ENCODE assay signal across 8 mouse cellular contexts in genomic region chrX:50591477-50591876, GRCm38 (mm10).
A peak's percentile ranks its signal among the peaks of the same experiment; 100 is the strongest.
DNase-seq lines count a peak whose midpoint lies in the region; ATAC-seq and TF ChIP-seq lines count a peak whose summit lies in the region.

No protein-coding gene starts in this region.

- no peak overlapping the region for H3K27ac ChIP-seq in forebrain, embryonic 14.5 days (ENCODE audit: low read depth, low read length)
- H3K27ac ChIP-seq in forebrain, embryonic 12.5 days, result no peak overlapping the region
- no peak overlapping the region for H3K27ac ChIP-seq in lung, embryonic 15.5 days
- H3K27ac ChIP-seq in hindbrain, postnatal 0 days, result no peak overlapping the region

- no peak for TF ChIP-seq CTCF in lung, adult 2 months (IDR thresholded peaks at IDR 0.05; ENCODE audit: insufficient read depth, low read length)
- peak; percentile 43 for TF ChIP-seq CTCF in hindbrain, postnatal 0 days (IDR thresholded peaks at IDR 0.05; ENCODE audit: low read depth)

- 57% methylated on average over 4 of the region's 4 CpGs for WGBS in forebrain, embryonic 14.5 days
- 80% methylated on average over 4 of the region's 4 CpGs for WGBS in forebrain, embryonic 12.5 days
- 78% methylated on average over 4 of the region's 4 CpGs for WGBS in lung, embryonic 15.5 days
- WGBS in lung, adult 2 months, result 49% methylated on average over 4 of the region's 4 CpGs
- 67% methylated on average over 4 of the region's 4 CpGs for WGBS in hindbrain, postnatal 0 days

- peaks cover 6% of the 10 kb centered on the region; the same call in 1 of the 2 replicates for H3K36me3 ChIP-seq in forebrain, embryonic 14.5 days (ENCODE audit: control insufficient read depth, insufficient read depth, low read length)
- peaks cover 10% of the 10 kb centered on the region for H3K36me3 ChIP-seq in forebrain, embryonic 12.5 days (replicated peaks)
- H3K36me3 ChIP-seq in lung, embryonic 15.5 days, result 0 out of 2 replicates have a peak, but pooled peaks cover 3% of the 10 kb centered on the region
- H3K36me3 ChIP-seq in hindbrain, postnatal 0 days (ENCODE audit: insufficient read depth, low read length), result no peaks in the 10 kb centered on the region

- no peak for ATAC-seq in forebrain, embryonic 14.5 days
- no peak for ATAC-seq in forebrain, embryonic 12.5 days (ENCODE audit: low FRiP score)
- ATAC-seq in lung, embryonic 15.5 days (ENCODE audit: borderline replicate concordance, extremely low read depth, low FRiP score, low TSS enrichment), result no peak
- ATAC-seq in hindbrain, postnatal 0 days, result peak; percentile 35; the same call in 1 of the 2 replicates
- no peak for ATAC-seq in erythroblast, adult 5-6 weeks (replicated peaks; ENCODE audit: low FRiP score, poor library complexity, severe bottlenecking)

- H3K27me3 ChIP-seq in forebrain, embryonic 14.5 days (replicated peaks; ENCODE audit: control insufficient read depth, insufficient read depth, low read length), result no peaks in the 10 kb centered on the region
- no peaks in the 10 kb centered on the region for H3K27me3 ChIP-seq in forebrain, embryonic 12.5 days
- H3K27me3 ChIP-seq in lung, embryonic 15.5 days, result no peaks in the 10 kb centered on the region
- no peaks in the 10 kb centered on the region for H3K27me3 ChIP-seq in hindbrain, postnatal 0 days (ENCODE audit: insufficient read depth, low read length)

- H3K9me3 ChIP-seq in forebrain, embryonic 14.5 days (replicated peaks; ENCODE audit: control insufficient read depth, low read length), result no peaks in the 10 kb centered on the region
- no peaks in the 10 kb centered on the region for H3K9me3 ChIP-seq in forebrain, embryonic 12.5 days
- H3K9me3 ChIP-seq in lung, embryonic 15.5 days, result no peaks in the 10 kb centered on the region
- no peaks in the 10 kb centered on the region for H3K9me3 ChIP-seq in hindbrain, postnatal 0 days (ENCODE audit: low read length)

- TF ChIP-seq POLR2A in lung, adult 2 months (IDR thresholded peaks at IDR 0.05; ENCODE audit: borderline replicate concordance, extremely low read depth, low read depth, low read length), result no peak

- DNase-seq in forebrain, embryonic 14.5 days (ENCODE audit: low spot score), result peak; percentile 60
- DNase-seq in lung, adult 2 months, result no peak
- DNase-seq in hindbrain, postnatal 0 days (ENCODE audit: low spot score), result peak; percentile 78
- DNase-seq in ovary, postnatal 14 days (ENCODE audit: low spot score), result peak; percentile 35
- no peak for DNase-seq in adrenal gland, postnatal 10 days

- H3K4me2 ChIP-seq in forebrain, embryonic 14.5 days (ENCODE audit: low read length), result no peak overlapping the region
- H3K4me2 ChIP-seq in forebrain, embryonic 12.5 days, result no peak overlapping the region
- H3K4me2 ChIP-seq in lung, embryonic 15.5 days, result peak overlapping the region; percentile 29
- peak overlapping the region; percentile 25; the same call in 1 of the 2 replicates for H3K4me2 ChIP-seq in hindbrain, postnatal 0 days (ENCODE audit: low read depth, low read length)

- H3K4me1 ChIP-seq in forebrain, embryonic 14.5 days (ENCODE audit: control insufficient read depth, insufficient read depth, low read length), result no peaks in the 10 kb centered on the region
- H3K4me1 ChIP-seq in forebrain, embryonic 12.5 days, result no peaks in the 10 kb centered on the region
- H3K4me1 ChIP-seq in lung, embryonic 15.5 days, result no peaks in the 10 kb centered on the region
- no peaks in the 10 kb centered on the region for H3K4me1 ChIP-seq in lung, adult 2 months (ENCODE audit: control insufficient read depth, insufficient read depth, low read length)
- H3K4me1 ChIP-seq in hindbrain, postnatal 0 days (ENCODE audit: insufficient read depth, low read length), result no peaks in the 10 kb centered on the region

- H3K4me3 ChIP-seq in forebrain, embryonic 14.5 days (ENCODE audit: low read depth, low read length), result no peak overlapping the region
- H3K4me3 ChIP-seq in forebrain, embryonic 12.5 days (replicated peaks), result no peak overlapping the region
- no peak overlapping the region for H3K4me3 ChIP-seq in lung, embryonic 15.5 days
- no peak overlapping the region for H3K4me3 ChIP-seq in lung, adult 2 months (replicated peaks; ENCODE audit: extremely low read depth, low read depth, low read length)
- no peak overlapping the region for H3K4me3 ChIP-seq in hindbrain, postnatal 0 days (ENCODE audit: low read length)

- no peak overlapping the region for H3K9ac ChIP-seq in forebrain, embryonic 14.5 days (ENCODE audit: low read length)
- no peak overlapping the region for H3K9ac ChIP-seq in forebrain, embryonic 12.5 days
- H3K9ac ChIP-seq in lung, embryonic 15.5 days, result no peak overlapping the region
- H3K9ac ChIP-seq in hindbrain, postnatal 0 days (replicated peaks; ENCODE audit: low read length), result no peak overlapping the region

Comparison
In these comparisons a context has a peak if more than half of its experiments do, and no peak if none do; other contexts are left out.
1. DNase-seq: peak in forebrain, embryonic 14.5 days (single experiment), hindbrain, postnatal 0 days (single experiment) and ovary, postnatal 14 days (single experiment); none in lung, adult 2 months (single experiment) and adrenal gland, postnatal 10 days (single experiment).
2. H3K4me2 ChIP-seq: peak in lung, embryonic 15.5 days (single experiment) and hindbrain, postnatal 0 days (single experiment); none in forebrain, embryonic 14.5 days (single experiment) and forebrain, embryonic 12.5 days (single experiment).